Mouse (Mus musculus) gonadal fat pad, adult 2 months (tissue): ENCODE measurements around the gene Arid3c. TPM values are rescaled to one million over a fixed set of nuclear protein-coding genes. Genes with fewer than 3 reads are reported as not detected.

Source experiments
- DNase-seq: peaks from one replicate; pipeline ENCODE4 v3.0.0-alpha.2; 2012; ENCODE audit warnings: low read depth
- polyA plus RNA-seq: library from polyadenylated mRNA; depleted of rRNA; stranded (reverse); fragments of >200 nt; gene quantifications from 2 replicates; pipeline ENCODE4 v1.2.3, GENCODE M21; 2012

Arid3c gene
- polyA plus RNA-seq, 1 experiment: not detected

GRCm38 (mm10) chr4:41745021-41745420 is 14.1 kb upstream of the Arid3c start:
- DNase-seq: no peak

GRCm38 (mm10) chr4:41744131-41744530 is 13.2 kb upstream of the Arid3c start:
- DNase-seq: no peak

GRCm38 (mm10) chr4:41741158-41741560 is 10.2 kb upstream of the Arid3c start:
- no peak for DNase-seq

- DNase-seq: no peak
Observed at GRCm38 (mm10) chr4:41740380-41741157, 9.6 kb upstream of the Arid3c start.

- no peak for DNase-seq
Observed at GRCm38 (mm10) chr4:41739260-41739659, 8.3 kb upstream of the Arid3c start.

- DNase-seq: no peak
Observed at GRCm38 (mm10) chr4:41738256-41738603, 7.3 kb upstream of the Arid3c start.

GRCm38 (mm10) chr4:41737602-41738255 is 6.8 kb upstream of the Arid3c start:
- no peak for DNase-seq

- DNase-seq: no peak
Observed at GRCm38 (mm10) chr4:41726826-41727621, 3.9 kb downstream of the Arid3c start.

GRCm38 (mm10) chr4:41722918-41723351 is 8.0 kb downstream of the Arid3c start, which contains the start of gene Dctn3:
Dctn3 (minus strand) TSS chr4:41723170.
- DNase-seq: no peak

- DNase-seq: no peak
Observed at GRCm38 (mm10) chr4:41716834-41717233, 14.1 kb downstream of the Arid3c start.

GRCm38 (mm10) chr4:41715596-41715995 is 15.3 kb downstream of the Arid3c start:
- no peak for DNase-seq

- no peak for DNase-seq
Observed at GRCm38 (mm10) chr4:41715082-41715481, 15.9 kb downstream of the Arid3c start.

GRCm38 (mm10) chr4:41714276-41714675 is 16.7 kb downstream of the Arid3c start:
- DNase-seq: no peak

- no peak for DNase-seq
Observed at GRCm38 (mm10) chr4:41713197-41714067, 17.5 kb downstream of the Arid3c start, which contains the start of gene Rpp25l. Rpp25l (minus strand) TSS chr4:41713534.

- DNase-seq: no peak
Observed at GRCm38 (mm10) chr4:41712421-41713196, 18.3 kb downstream of the Arid3c start.

- no peak for DNase-seq
Observed at GRCm38 (mm10) chr4:41711705-41712375, 19.1 kb downstream of the Arid3c start.

- DNase-seq: no peak
Observed at GRCm38 (mm10) chr4:41710229-41710628, 20.7 kb downstream of the Arid3c start.

- DNase-seq: no peak
Observed at GRCm38 (mm10) chr4:41708192-41708745, 22.7 kb downstream of the Arid3c start.

- DNase-seq: no peak
Observed at GRCm38 (mm10) chr4:41707011-41707535, 23.9 kb downstream of the Arid3c start.
